Mouse (Mus musculus) splenic B cell, adult 2 months (primary cell): ENCODE data around the gene Pard3b.
"Not testable (repeated sequence)": the region's sequence is repeated elsewhere in the genome, so short reads cannot be mapped to it uniquely, and the experiment has no call there.

ENCODE experiments used
- DNase-seq: peaks from one replicate; pipeline ENCODE4 v3.0.0-alpha.2; 2011; ENCODE audit warnings: low read depth, low spot score
- H3K27me3 ChIP-seq: 2 replicates; pipeline ENCODE4 v1.6.1; 2012; ENCODE audit warnings: mild to moderate bottlenecking, low read length, moderate library complexity, mixed read lengths; ENCODE audit not compliant: control insufficient read depth, poor library complexity, insufficient read depth, severe bottlenecking
- H3K36me3 ChIP-seq: 2 replicates; pipeline ENCODE4 v1.6.1; 2012; ENCODE audit warnings: mild to moderate bottlenecking, low read length, moderate library complexity, mixed read lengths; ENCODE audit not compliant: control insufficient read depth, poor library complexity, insufficient read depth, severe bottlenecking

Gene Pard3b

GRCm38 (mm10) chr1:62597751-62598400, 959.3 kb downstream of the Pard3b start:
- H3K36me3 ChIP-seq = no peaks in the 10 kb centered on the region
- no peaks in the 10 kb centered on the region for H3K27me3 ChIP-seq
- no peak for DNase-seq

GRCm38 (mm10) chr1:62598551-62598950, 959.9 kb downstream of the Pard3b start:
- Histone ChIP-seq H3K27me3 (no peaks in the 10 kb centered on the region), H3K36me3 (no peaks in the 10 kb centered on the region)
- DNase-seq = no peak

GRCm38 (mm10) chr1:62604644-62605043, 966.0 kb downstream of the Pard3b start:
- not testable (repeated sequence) for H3K36me3 ChIP-seq, DNase-seq, H3K27me3 ChIP-seq

GRCm38 (mm10) chr1:62618109-62618665, 979.6 kb downstream of the Pard3b start:
- no peaks in the 10 kb centered on the region for H3K36me3 ChIP-seq
- no peaks in the 10 kb centered on the region for H3K27me3 ChIP-seq
- no peak for DNase-seq

GRCm38 (mm10) chr1:62619456-62619855, 980.8 kb downstream of the Pard3b start:
- Histone ChIP-seq H3K36me3 (no peaks in the 10 kb centered on the region), H3K27me3 (no peaks in the 10 kb centered on the region)
- DNase-seq = no peak

- H3K36me3 ChIP-seq = no peaks in the 10 kb centered on the region
- no peak for DNase-seq
- no peaks in the 10 kb centered on the region for H3K27me3 ChIP-seq
Measured at GRCm38 (mm10) chr1:62622447-62622846, 983.8 kb downstream of the Pard3b start.

GRCm38 (mm10) chr1:62624166-62624565, 985.5 kb downstream of the Pard3b start:
- DNase-seq = no peak
- Histone ChIP-seq H3K27me3 (no peaks in the 10 kb centered on the region), H3K36me3 (no peaks in the 10 kb centered on the region)

- DNase-seq = no peak
- H3K27me3 ChIP-seq = no peaks in the 10 kb centered on the region
- no peaks in the 10 kb centered on the region for H3K36me3 ChIP-seq
Measured at GRCm38 (mm10) chr1:62624836-62625235, 986.2 kb downstream of the Pard3b start.

- H3K27me3 ChIP-seq = no peaks in the 10 kb centered on the region
- DNase-seq = no peak
- no peaks in the 10 kb centered on the region for H3K36me3 ChIP-seq
Measured at GRCm38 (mm10) chr1:62625332-62625731, 986.7 kb downstream of the Pard3b start.

- no peak for DNase-seq
Measured at GRCm38 (mm10) chr1:62625819-62626505, 987.3 kb downstream of the Pard3b start.

GRCm38 (mm10) chr1:62629952-62630351, 991.3 kb downstream of the Pard3b start:
- Histone ChIP-seq H3K36me3 (no peaks in the 10 kb centered on the region), H3K27me3 (no peaks in the 10 kb centered on the region)
- DNase-seq = no peak

More at GRCm38 (mm10) chr1:62625819-62626505, 987.3 kb downstream of the Pard3b start:
- Histone ChIP-seq H3K27me3 (no peaks in the 10 kb centered on the region), H3K36me3 (no peaks in the 10 kb centered on the region)

- H3K27me3 ChIP-seq = no peaks in the 10 kb centered on the region
- H3K36me3 ChIP-seq = no peaks in the 10 kb centered on the region
Measured at GRCm38 (mm10) chr1:62631511-62632305, 993.1 kb downstream of the Pard3b start.

GRCm38 (mm10) chr1:62632886-62633285, 994.3 kb downstream of the Pard3b start:
- no peaks in the 10 kb centered on the region for H3K36me3 ChIP-seq
- DNase-seq = no peak
- no peaks in the 10 kb centered on the region for H3K27me3 ChIP-seq

More at GRCm38 (mm10) chr1:62631511-62632305, 993.1 kb downstream of the Pard3b start:
- DNase-seq = no peak

GRCm38 (mm10) chr1:62635203-62635602, 996.6 kb downstream of the Pard3b start:
- H3K27me3 ChIP-seq = no peaks in the 10 kb centered on the region
- no peak for DNase-seq
- no peaks in the 10 kb centered on the region for H3K36me3 ChIP-seq
